Mouse (Mus musculus) kidney, embryonic 16.5 days (tissue): Measurements from ENCODE around the gene Ccna1. TPM values are rescaled to one million over a fixed set of nuclear protein-coding genes. Genes with fewer than 3 reads are reported as not detected.

ENCODE experiments used
- ATAC-seq: fragments of 200-750 bp; cut with Nextera tagmentation; 2 replicates; pipeline ENCODE4 v1.8.0; 2017; ENCODE audit warnings: moderate TSS enrichment; ENCODE audit not compliant: low FRiP score, low TSS enrichment
- H3K27ac ChIP-seq: fragments of 300-500 bp; sonication (generic); 2 replicates; pipeline ENCODE4 v1.5.1; 2014; ENCODE audit warnings: low read length
- H3K27me3 ChIP-seq: fragments of 300-500 bp; sonication (generic); 2 replicates; pipeline ENCODE4 v1.6.1; 2014; ENCODE audit warnings: low read length, control low read depth, mixed read lengths; ENCODE audit not compliant: insufficient read depth
- H3K36me3 ChIP-seq: fragments of 300-500 bp; sonication (generic); 2 replicates; pipeline ENCODE4 v1.6.1; 2014; ENCODE audit warnings: low read length, control low read depth, mixed read lengths; ENCODE audit not compliant: insufficient read depth
- H3K4me1 ChIP-seq: fragments of 300-500 bp; sonication (generic); 2 replicates; pipeline ENCODE4 v1.6.1; 2014; ENCODE audit warnings: low read length, control low read depth, mixed read lengths; ENCODE audit not compliant: insufficient read depth
- H3K4me2 ChIP-seq: fragments of 300-500 bp; sonication (generic); replicated peaks from 2 replicates; pipeline ENCODE4 v1.6.1; 2014; ENCODE audit warnings: low read depth, low read length
- H3K4me3 ChIP-seq: fragments of 300-500 bp; sonication (generic); 2 replicates; pipeline ENCODE4 v1.5.1; 2014; ENCODE audit warnings: mild to moderate bottlenecking, low read length
- H3K9ac ChIP-seq: fragments of 300-500 bp; sonication (generic); replicated peaks from 2 replicates; pipeline ENCODE4 v1.6.1; 2014; ENCODE audit warnings: low read length
- H3K9me3 ChIP-seq: fragments of 300-500 bp; sonication (generic); 2 replicates; pipeline ENCODE4 v1.6.1; 2016; ENCODE audit warnings: low read length, control low read depth
- WGBS: fragments of 180-500 bp; shearing (Covaris S2); extraction: QIAGEN DNeasy Blood & Tissue Kit; methylation state at CpG from one replicate; pipeline ENCODE4 v1.1.7; 2014; 5-methylcytosine and 5-hydroxymethylcytosine counted together
- polyA plus RNA-seq: library from polyadenylated mRNA; unstranded; fragments of >200 nt; fragmentation: Nextera tagmentation; extraction: Ambion mirVana; gene quantifications from 2 replicates; pipeline ENCODE4 v1.2.1, GENCODE M21; 2015

The Ccna1 gene
- polyA plus RNA-seq, 1 experiment from 2014 or later = 3.1 TPM

DNA sequence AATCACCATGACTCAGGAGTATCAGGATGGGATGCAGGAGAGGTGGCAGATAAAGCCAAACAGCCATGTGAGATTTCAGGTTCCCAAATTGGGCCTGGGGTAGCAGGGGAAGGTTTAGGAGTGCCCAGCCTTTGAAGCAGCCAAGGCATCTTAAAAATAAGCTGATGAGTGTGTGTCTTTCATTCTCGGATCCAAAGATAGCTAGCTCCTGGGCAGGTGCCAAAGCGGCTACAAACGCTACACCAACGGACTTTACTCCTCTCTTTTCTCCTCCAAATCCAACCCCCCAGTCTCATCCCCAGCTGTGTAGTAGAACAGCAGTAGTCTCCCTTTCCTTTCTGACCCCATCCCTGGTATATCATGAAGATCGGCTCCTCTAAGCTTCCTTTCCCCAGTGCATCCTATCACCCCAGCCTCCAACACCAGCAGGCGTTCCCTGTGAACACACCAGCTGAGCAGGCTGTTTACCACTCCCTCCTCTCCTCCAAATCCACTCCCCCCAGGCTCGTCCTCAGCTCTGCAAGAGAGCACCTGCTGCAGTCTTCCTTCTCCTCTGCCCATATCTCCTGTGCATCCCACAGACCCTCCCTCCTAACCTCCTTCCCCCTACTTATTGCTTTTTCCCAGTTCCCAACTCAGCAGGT lies 12.6 kb upstream of the Ccna1 start:
- WGBS = 40% methylated on average over 7 of the region's 7 CpGs
- no peak overlapping the region for H3K4me3 ChIP-seq
- H3K27ac ChIP-seq = no peak overlapping the region
- H3K27me3 ChIP-seq = 0 out of 2 replicates have a peak, but pooled peaks cover 4% of the 10 kb centered on the region
- no peak overlapping the region for H3K4me2 ChIP-seq
- no peaks in the 10 kb centered on the region for H3K9me3 ChIP-seq
- ATAC-seq = no peak
- H3K9ac ChIP-seq = no peak overlapping the region
- no peaks in the 10 kb centered on the region for H3K4me1 ChIP-seq
- no peaks in the 10 kb centered on the region for H3K36me3 ChIP-seq

DNA sequence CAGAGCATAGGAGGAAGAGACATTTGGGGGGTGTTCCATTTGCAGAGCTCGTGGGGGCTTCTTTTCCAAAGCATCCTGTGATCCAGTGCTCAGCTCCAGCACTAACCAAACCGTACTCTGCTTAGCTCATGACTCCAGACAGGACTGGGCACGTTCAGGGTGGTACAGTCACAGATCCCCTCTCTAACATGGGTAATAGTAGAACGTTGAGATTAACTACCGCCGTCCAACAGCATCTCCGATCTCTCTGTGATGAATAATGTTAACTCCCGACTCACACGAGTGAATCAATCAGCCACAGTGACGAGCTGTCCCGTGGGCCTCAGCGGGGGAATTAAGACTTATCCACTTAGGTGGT lies 11.3 kb upstream of the Ccna1 start:
- Histone ChIP-seq H3K9me3 (no peaks in the 10 kb centered on the region), H3K4me2 (no peak overlapping the region), H3K9ac (no peak overlapping the region), H3K27me3 (0 out of 2 replicates have a peak, but pooled peaks cover 4% of the 10 kb centered on the region), H3K4me3 (no peak overlapping the region), H3K27ac (no peak overlapping the region), H3K36me3 (no peaks in the 10 kb centered on the region), H3K4me1 (no peaks in the 10 kb centered on the region)
- ATAC-seq = no peak
- 50% methylated on average over 12 of the region's 12 CpGs for WGBS

DNA sequence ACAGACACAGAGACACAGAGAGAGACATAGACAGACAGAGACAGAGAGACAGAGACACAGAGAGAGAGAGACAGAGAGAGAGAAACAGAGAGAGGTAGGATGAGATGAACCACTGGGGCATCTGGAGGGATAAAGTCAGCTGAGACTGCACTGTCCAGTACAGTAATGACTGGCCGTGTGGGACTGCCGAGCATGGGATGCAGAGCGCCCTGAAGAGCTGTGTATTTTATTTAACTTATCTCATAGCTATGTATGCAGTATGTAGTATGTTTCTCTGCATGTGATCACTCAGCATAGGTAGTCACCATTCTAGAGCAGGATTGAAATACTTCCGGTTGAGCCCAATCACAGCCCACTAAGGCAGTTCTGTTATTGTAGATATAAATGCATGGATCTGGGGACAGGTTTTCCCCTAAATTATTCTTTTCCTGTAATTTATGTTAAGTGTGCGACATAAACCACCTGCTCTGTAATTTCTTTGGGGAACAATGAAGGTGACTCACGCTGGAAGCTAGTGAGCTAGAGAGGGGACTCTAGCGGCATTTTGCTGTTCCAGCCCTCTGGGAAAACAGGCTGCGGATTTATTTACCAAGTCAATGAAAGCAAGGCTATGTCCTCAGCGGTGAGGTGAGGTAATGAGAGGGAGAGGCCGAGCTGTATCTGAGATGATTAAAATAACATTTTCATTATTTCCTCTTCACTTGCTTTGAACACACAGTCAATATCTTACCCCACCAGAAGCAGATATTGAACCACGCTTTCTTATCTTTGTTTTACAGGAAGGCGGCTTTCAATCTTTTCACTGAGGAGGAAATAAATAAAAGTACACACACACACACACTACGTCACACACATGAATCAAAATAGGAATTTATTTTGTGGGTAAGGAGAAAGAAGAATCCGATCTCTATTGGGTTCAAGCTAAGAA lies 10.7 kb upstream of the Ccna1 start:
- Histone ChIP-seq H3K4me3 (no peak overlapping the region), H3K4me2 (no peak overlapping the region), H3K36me3 (no peaks in the 10 kb centered on the region), H3K9me3 (no peaks in the 10 kb centered on the region), H3K27me3 (0 out of 2 replicates have a peak, but pooled peaks cover 4% of the 10 kb centered on the region), H3K27ac (no peak overlapping the region), H3K9ac (no peak overlapping the region), H3K4me1 (no peaks in the 10 kb centered on the region)
- ATAC-seq = no peak
- WGBS = 51% methylated on average over 14 of the region's 14 CpGs

DNA sequence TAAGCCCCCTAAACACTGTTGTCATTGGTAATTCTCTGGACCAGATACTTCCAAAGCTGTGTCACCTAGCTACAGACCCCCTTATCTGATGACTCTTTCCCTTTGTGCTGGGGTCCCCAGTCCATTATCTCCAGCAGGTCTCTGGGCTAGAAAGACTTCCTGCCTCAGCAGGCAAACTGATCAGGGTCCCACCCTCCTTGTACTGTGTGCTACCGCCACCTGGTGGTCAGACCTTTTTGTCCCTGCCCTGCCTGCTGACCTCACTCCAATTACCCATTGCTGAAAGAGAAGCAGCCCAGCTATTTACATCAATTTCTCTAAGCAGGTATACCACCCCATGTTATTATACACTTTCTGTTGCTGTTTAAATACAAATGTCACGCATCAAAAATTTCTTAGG lies 9.1 kb upstream of the Ccna1 start:
- ATAC-seq = peak; percentile 77; the same call in 1 of the 2 replicates
- Histone ChIP-seq H3K27ac (no peak overlapping the region), H3K9ac (no peak overlapping the region), H3K27me3 (0 out of 2 replicates have a peak, but pooled peaks cover 4% of the 10 kb centered on the region), H3K9me3 (no peaks in the 10 kb centered on the region), H3K36me3 (no peaks in the 10 kb centered on the region), H3K4me2 (no peak overlapping the region), H3K4me1 (no peaks in the 10 kb centered on the region), H3K4me3 (no peak overlapping the region)
- WGBS = 11% methylated on average over 2 of the region's 2 CpGs

DNA sequence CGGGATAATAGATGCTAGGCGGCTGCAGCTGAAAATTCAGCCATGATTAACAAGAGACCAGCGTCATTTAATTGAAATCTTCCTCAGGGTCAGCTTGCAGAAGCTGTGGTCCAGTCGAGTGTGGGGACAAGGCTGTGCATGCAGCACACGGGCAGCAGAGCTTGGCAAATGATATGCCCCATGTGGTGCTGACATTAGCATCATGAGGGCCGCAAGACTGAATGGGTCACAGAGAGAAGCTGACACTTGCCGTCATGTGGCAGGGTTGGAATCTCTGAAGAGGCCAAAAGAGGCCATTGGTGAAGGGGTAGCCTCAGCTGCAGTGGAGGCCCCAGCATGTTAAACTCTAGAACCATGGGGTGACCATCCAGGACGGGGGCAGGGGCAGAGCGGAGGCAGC lies 7.4 kb upstream of the Ccna1 start:
- no peak overlapping the region for H3K4me2 ChIP-seq
- no peak overlapping the region for H3K27ac ChIP-seq
- no peak overlapping the region for H3K9ac ChIP-seq
- H3K4me3 ChIP-seq = no peak overlapping the region
- H3K27me3 ChIP-seq = peaks cover 5% of the 10 kb centered on the region; the same call in 1 of the 2 replicates
- no peaks in the 10 kb centered on the region for H3K4me1 ChIP-seq
- no peaks in the 10 kb centered on the region for H3K9me3 ChIP-seq
- ATAC-seq = no peak
- WGBS = 70% methylated on average over 9 of the region's 9 CpGs
- H3K36me3 ChIP-seq = no peaks in the 10 kb centered on the region

DNA sequence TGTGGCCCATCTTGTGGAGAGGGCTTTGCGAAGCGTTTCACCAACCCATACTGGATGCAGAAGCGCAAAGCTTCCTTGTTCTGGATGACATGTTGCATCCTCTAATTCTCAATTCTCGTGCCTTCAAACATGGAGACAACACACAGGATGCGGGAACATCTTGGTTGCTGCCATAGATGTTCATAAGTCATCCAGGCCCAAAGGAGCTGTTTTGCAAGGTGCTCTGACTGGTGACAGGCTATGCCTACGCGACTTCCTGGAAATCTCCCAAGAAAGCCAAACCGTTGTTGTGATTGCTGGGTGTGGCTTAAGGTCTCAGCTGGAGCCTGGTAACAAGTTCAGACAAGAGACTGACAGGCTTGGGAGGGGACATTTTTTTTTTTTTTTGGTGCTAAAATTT lies 1.1 kb upstream of the Ccna1 start:
- Histone ChIP-seq H3K27ac (no peak overlapping the region), H3K4me1 (peaks cover 8% of the 10 kb centered on the region), H3K27me3 (peaks cover 18% of the 10 kb centered on the region), H3K4me2 (no peak overlapping the region), H3K9ac (no peak overlapping the region), H3K9me3 (no peaks in the 10 kb centered on the region), H3K4me3 (no peak overlapping the region), H3K36me3 (no peaks in the 10 kb centered on the region)
- ATAC-seq = no peak
- WGBS = 65% methylated on average over 8 of the region's 8 CpGs

DNA sequence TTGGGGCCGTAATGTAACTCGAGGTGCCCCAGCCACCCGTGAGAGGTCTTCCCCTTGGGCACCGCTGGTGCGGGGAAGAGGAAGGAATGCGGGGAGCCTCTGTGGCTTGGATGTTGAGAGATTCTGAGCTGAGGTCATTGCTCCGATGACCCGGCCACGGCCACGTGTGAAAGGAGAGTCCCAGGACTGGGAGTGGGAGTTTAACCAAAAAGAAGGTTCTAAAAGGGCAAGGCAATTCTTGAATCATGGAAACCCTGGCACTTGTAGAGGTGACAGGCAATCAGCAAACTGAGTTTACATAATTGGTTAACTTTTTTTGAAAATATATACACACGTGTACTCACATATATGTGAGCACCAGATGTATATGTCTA lies 433 bp upstream of the Ccna1 start:
- Histone ChIP-seq H3K36me3 (no peaks in the 10 kb centered on the region), H3K4me3 (peak overlapping the region; percentile 56), H3K4me1 (peaks cover 8% of the 10 kb centered on the region), H3K4me2 (peak overlapping the region; percentile 76), H3K9me3 (no peaks in the 10 kb centered on the region), H3K9ac (peak overlapping the region; percentile 45), H3K27me3 (peaks cover 18% of the 10 kb centered on the region), H3K27ac (no peak overlapping the region)
- ATAC-seq = peak; percentile 43; the same call in 1 of the 2 replicates
- 8% methylated on average over 11 of the region's 11 CpGs for WGBS

DNA sequence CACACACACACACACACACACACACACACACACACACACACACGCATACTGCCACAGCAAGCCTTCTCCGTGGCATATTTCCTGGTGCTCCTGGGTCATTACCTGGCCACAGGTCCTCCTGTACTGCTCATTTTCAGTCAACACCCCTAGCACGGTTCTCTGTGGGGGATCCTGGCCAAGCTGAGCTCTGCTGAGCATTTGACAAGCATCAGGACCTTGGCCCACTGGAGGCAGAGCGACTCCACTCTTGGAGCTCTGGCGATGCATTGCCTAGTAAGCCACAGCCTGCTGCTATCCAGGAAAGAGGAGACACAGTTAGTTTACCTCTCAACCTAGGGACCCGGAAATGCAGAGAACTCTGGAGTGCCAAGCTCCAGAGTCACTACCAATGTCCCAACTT lies 1.1 kb downstream of the Ccna1 start:
- Histone ChIP-seq H3K27me3 (peaks cover 18% of the 10 kb centered on the region), H3K4me3 (peak overlapping the region; percentile 56; the same call in 1 of the 2 replicates)
- no peak for ATAC-seq

DNA sequence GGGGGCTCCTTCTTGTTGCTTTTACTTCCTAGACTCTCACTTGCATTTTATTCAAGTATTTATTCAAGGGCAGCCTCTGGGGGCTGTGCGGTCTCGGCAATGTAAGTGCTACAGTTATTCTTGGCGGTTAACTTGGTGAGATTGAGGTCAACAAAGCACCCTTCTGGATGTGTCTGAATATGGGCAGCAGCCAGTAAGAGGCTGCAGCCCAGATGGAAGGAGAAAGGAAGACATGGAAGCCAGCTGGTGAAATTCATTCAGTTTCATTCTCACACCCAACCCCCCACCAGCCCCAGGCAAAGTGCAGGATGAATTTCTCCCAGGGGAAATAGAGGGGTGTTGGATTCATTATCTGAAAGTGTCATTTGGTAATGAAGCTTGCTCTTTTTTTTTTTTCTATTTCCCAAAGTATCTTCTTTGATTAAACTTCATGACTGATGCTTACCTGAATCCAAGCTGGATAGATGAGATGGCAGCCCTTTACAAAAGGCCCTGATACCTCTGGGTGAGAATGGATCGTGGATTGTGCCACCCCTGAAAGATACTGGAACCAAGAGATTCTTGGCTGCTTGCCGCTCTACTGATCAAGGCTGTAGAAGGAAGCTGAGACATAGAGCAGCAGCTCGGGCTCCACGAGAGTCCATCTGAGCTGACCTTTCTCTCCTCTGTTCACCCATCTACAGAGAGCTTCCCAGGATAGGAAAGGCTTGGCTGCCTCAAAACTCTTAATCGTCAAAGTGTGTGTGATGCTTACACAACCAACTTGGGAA lies 10.5 kb downstream of the Ccna1 start:
- 47% methylated on average over 8 of the region's 8 CpGs for WGBS
- H3K4me3 ChIP-seq = no peak overlapping the region
- no peaks in the 10 kb centered on the region for H3K36me3 ChIP-seq
- no peak overlapping the region for H3K4me2 ChIP-seq
- no peak overlapping the region for H3K27ac ChIP-seq
- no peaks in the 10 kb centered on the region for H3K4me1 ChIP-seq
- H3K27me3 ChIP-seq = no peaks in the 10 kb centered on the region
- no peaks in the 10 kb centered on the region for H3K9me3 ChIP-seq
- no peak overlapping the region for H3K9ac ChIP-seq
- no peak for ATAC-seq

More for the DNA sequence above, 1.1 kb downstream of the Ccna1 start:
- 50% methylated on average over 6 of the region's 6 CpGs for WGBS
- no peak overlapping the region for H3K27ac ChIP-seq
- H3K36me3 ChIP-seq = no peaks in the 10 kb centered on the region
- H3K9ac ChIP-seq = no peak overlapping the region
- H3K9me3 ChIP-seq = no peaks in the 10 kb centered on the region
- H3K4me1 ChIP-seq = peaks cover 8% of the 10 kb centered on the region
- peak overlapping the region; percentile 76 for H3K4me2 ChIP-seq
